Mouse (Mus musculus) spleen, adult 2 months (tissue): Measurements from ENCODE around the gene Hey2. TPM values are rescaled to one million over a fixed set of nuclear protein-coding genes. Genes with fewer than 3 reads are reported as not detected.
A peak's percentile ranks its signal among the peaks of the same experiment; 100 is the strongest.

ENCODE experiments used
- DNase-seq, 2 experiments: peaks; one replicate each; pipeline versions ENCODE4 v3.0.0 to v3.0.0-alpha.2; 2012 to 2021; ENCODE audit warnings: low spot score in 2 of 2, low read depth in 1 of 2
- H3K27ac ChIP-seq: fragments of 200-500 bp; 2 replicates; pipeline ENCODE4 v1.5.1; 2012; ENCODE audit warnings: low read length, inconsistent platforms; ENCODE audit not compliant: insufficient read depth
- H3K27me3 ChIP-seq: fragments of 200-500 bp; 2 replicates; pipeline ENCODE4 v1.6.1; 2012; ENCODE audit warnings: mild to moderate bottlenecking, moderate library complexity, low read length, inconsistent platforms; ENCODE audit not compliant: control insufficient read depth, insufficient read depth
- H3K36me3 ChIP-seq: fragments of 200-500 bp; 2 replicates; pipeline ENCODE4 v1.6.1; 2012; ENCODE audit warnings: mild to moderate bottlenecking, low read length, inconsistent platforms; ENCODE audit not compliant: control insufficient read depth, insufficient read depth
- H3K4me1 ChIP-seq: fragments of 200-500 bp; 2 replicates; pipeline ENCODE4 v1.6.1; 2011; ENCODE audit warnings: inconsistent platforms; ENCODE audit not compliant: control insufficient read depth, insufficient read depth, insufficient read length
- H3K4me3 ChIP-seq: fragments of 200-500 bp; 2 replicates; pipeline ENCODE4 v1.5.1; 2011; ENCODE audit warnings: mild to moderate bottlenecking, inconsistent platforms; ENCODE audit not compliant: insufficient read depth, insufficient read length; ENCODE audit errors: extremely low read depth
- CTCF ChIP-seq: fragments of 200-500 bp; IDR thresholded peaks from 2 replicates; pipeline ENCODE4 v1.5.1; 2011; ENCODE audit warnings: mild to moderate bottlenecking, inconsistent platforms; ENCODE audit not compliant: insufficient read depth, insufficient read length, insufficient replicate concordance; ENCODE audit errors: extremely low read depth
- POLR2A ChIP-seq: fragments of 200-500 bp; IDR thresholded peaks from 2 replicates; pipeline ENCODE4 v1.6.1; 2011; ENCODE audit warnings: low read depth, low read length, inconsistent platforms
- WGBS: fragments of 180-500 bp; shearing (Covaris S2); methylation state at CpG from one replicate; pipeline ENCODE4 v1.1.7; 2018; 5-methylcytosine and 5-hydroxymethylcytosine counted together
- polyA plus RNA-seq: library from polyadenylated mRNA; depleted of rRNA; stranded (reverse); fragments of >200 nt; gene quantifications from 2 replicates; pipeline ENCODE4 v1.2.3, GENCODE M21; 2012; rRNA removed

The Hey2 gene
- polyA plus RNA-seq, result 2.2 and 2.9 TPM in 2 replicates

- peak within 1 kb of the TSS; percentile 28; the same call in 1 of the 2 replicates for H3K27ac ChIP-seq
- H3K4me3 ChIP-seq, result peak within 1 kb of the TSS; percentile 60
- no peak for TF ChIP-seq POLR2A
- TF ChIP-seq CTCF, result no peak
- H3K4me1 ChIP-seq, result peaks cover 8% of the 10 kb centered on the region; the same call in 1 of the 2 replicates
- peaks cover 19% of the 10 kb centered on the region for H3K27me3 ChIP-seq
- H3K36me3 ChIP-seq, result no peaks in the 10 kb centered on the region
- under 1% methylated on average over 70 of the region's 70 CpGs for WGBS
- peak; percentile 73 to 93 for DNase-seq
Observed at GRCm38 (mm10) chr10:30842643-30843437, at the start of gene Hey2. Gene Hey2 (minus strand): TSS chr10:30842801.

GRCm38 (mm10) chr10:30883085-30883760, 40.6 kb upstream of the Hey2 start:
- Histone ChIP-seq H3K4me1 (no peaks in the 10 kb centered on the region), H3K4me3 (no peak overlapping the region), H3K27me3 (no peaks in the 10 kb centered on the region), H3K36me3 (no peaks in the 10 kb centered on the region), H3K27ac (no peak overlapping the region)
- DNase-seq, result no peak
- 30% methylated on average over 4 of the region's 4 CpGs for WGBS
- TF ChIP-seq CTCF (no peak), POLR2A (no peak)

GRCm38 (mm10) chr10:30881109-30881508, 38.5 kb upstream of the Hey2 start:
- H3K27me3 ChIP-seq, result no peaks in the 10 kb centered on the region
- no peak overlapping the region for H3K27ac ChIP-seq
- H3K36me3 ChIP-seq, result no peaks in the 10 kb centered on the region
- no peaks in the 10 kb centered on the region for H3K4me1 ChIP-seq
- no peak for TF ChIP-seq POLR2A
- no peak for TF ChIP-seq CTCF
- H3K4me3 ChIP-seq, result no peak overlapping the region
- DNase-seq, result no peak
- WGBS, result 83% methylated on average over 10 of the region's 10 CpGs

- no peak for DNase-seq
- Histone ChIP-seq H3K36me3 (no peaks in the 10 kb centered on the region), H3K4me3 (no peak overlapping the region), H3K4me1 (peaks cover 8% of the 10 kb centered on the region; the same call in 1 of the 2 replicates), H3K27ac (no peak overlapping the region), H3K27me3 (peaks cover 19% of the 10 kb centered on the region)
- TF ChIP-seq POLR2A, result no peak
- TF ChIP-seq CTCF, result no peak
- WGBS, result 23% methylated on average over 13 of the region's 13 CpGs
Observed at GRCm38 (mm10) chr10:30845101-30845825, 2.7 kb upstream of the Hey2 start.

- TF ChIP-seq POLR2A (no peak), CTCF (no peak)
- no peak overlapping the region for H3K27ac ChIP-seq
- DNase-seq, result no peak
- 15% methylated on average over 30 of the region's 30 CpGs for WGBS
- H3K27me3 ChIP-seq, result peaks cover 19% of the 10 kb centered on the region
- H3K36me3 ChIP-seq, result no peaks in the 10 kb centered on the region
- no peak overlapping the region for H3K4me3 ChIP-seq
- H3K4me1 ChIP-seq, result peaks cover 8% of the 10 kb centered on the region; the same call in 1 of the 2 replicates
Observed at GRCm38 (mm10) chr10:30844191-30845010, 1.8 kb upstream of the Hey2 start.

- WGBS, result 4% methylated on average over 21 of the region's 21 CpGs
- peak overlapping the region; percentile 60; the same call in 1 of the 2 replicates for H3K4me3 ChIP-seq
- no peak overlapping the region for H3K27ac ChIP-seq
- H3K27me3 ChIP-seq, result peaks cover 19% of the 10 kb centered on the region
- TF ChIP-seq POLR2A (no peak), CTCF (no peak)
- H3K36me3 ChIP-seq, result no peaks in the 10 kb centered on the region
- no peak for DNase-seq
- peaks cover 8% of the 10 kb centered on the region; the same call in 1 of the 2 replicates for H3K4me1 ChIP-seq
Observed at GRCm38 (mm10) chr10:30843438-30844190, 1.0 kb upstream of the Hey2 start.
